Mouse (Mus musculus) forelimb bud, embryonic 11.5 days (tissue): ENCODE data around the gene Chst15.

Source experiments
- DNase-seq: peaks from one replicate; pipeline ENCODE4 v3.0.0-alpha.2; 2012; ENCODE audit warnings: low read depth, low spot score

Gene Chst15

GRCm38 (mm10) chr7:132263186-132263585, 53.8 kb downstream of the Chst15 start:
- DNase-seq: no peak

GRCm38 (mm10) chr7:132262696-132263095, 54.3 kb downstream of the Chst15 start:
- DNase-seq: no peak

- DNase-seq: no peak
These were observed 55.1 kb downstream of the Chst15 start for GRCm38 (mm10) chr7:132261885-132262284.

GRCm38 (mm10) chr7:132260632-132261031, 56.4 kb downstream of the Chst15 start:
- DNase-seq: no peak

GRCm38 (mm10) chr7:132258817-132259216, 58.2 kb downstream of the Chst15 start:
- DNase-seq: no peak

- no peak for DNase-seq
These were observed 58.8 kb downstream of the Chst15 start for GRCm38 (mm10) chr7:132258216-132258615.

GRCm38 (mm10) chr7:132253513-132253912, 63.5 kb downstream of the Chst15 start:
- DNase-seq: no peak

GRCm38 (mm10) chr7:132253078-132253477, 64.0 kb downstream of the Chst15 start:
- no peak for DNase-seq

- peak; percentile 19 for DNase-seq
These were observed 67.4 kb downstream of the Chst15 start for GRCm38 (mm10) chr7:132249563-132250119.

GRCm38 (mm10) chr7:132247567-132247966, 69.5 kb downstream of the Chst15 start:
- peak; percentile 45 for DNase-seq

- no peak for DNase-seq
These were observed 69.9 kb downstream of the Chst15 start for GRCm38 (mm10) chr7:132247091-132247490.

- DNase-seq: no peak
These were observed 71.3 kb downstream of the Chst15 start for GRCm38 (mm10) chr7:132245730-132246129.

GRCm38 (mm10) chr7:132244637-132245036, 72.4 kb downstream of the Chst15 start:
- DNase-seq: no peak

- no peak for DNase-seq
These were observed 73.8 kb downstream of the Chst15 start for GRCm38 (mm10) chr7:132243225-132243624.

GRCm38 (mm10) chr7:132242617-132243141, 74.3 kb downstream of the Chst15 start:
- DNase-seq: no peak

- no peak for DNase-seq
These were observed 78.1 kb downstream of the Chst15 start for GRCm38 (mm10) chr7:132238921-132239320.

GRCm38 (mm10) chr7:132237191-132237590, 79.8 kb downstream of the Chst15 start:
- DNase-seq: no peak

GRCm38 (mm10) chr7:132236789-132237188, 80.2 kb downstream of the Chst15 start:
- no peak for DNase-seq

- DNase-seq: no peak
These were observed 82.8 kb downstream of the Chst15 start for GRCm38 (mm10) chr7:132234250-132234649.

- DNase-seq: no peak
These were observed 83.3 kb downstream of the Chst15 start for GRCm38 (mm10) chr7:132233732-132234131.

GRCm38 (mm10) chr7:132232937-132233336, 84.1 kb downstream of the Chst15 start:
- DNase-seq: no peak

- DNase-seq: no peak
These were observed 85.6 kb downstream of the Chst15 start for GRCm38 (mm10) chr7:132231476-132231875.

GRCm38 (mm10) chr7:132230961-132231360, 86.1 kb downstream of the Chst15 start:
- no peak for DNase-seq
